Mouse (Mus musculus) midbrain, embryonic 16.5 days (tissue): ENCODE measurements around the gene Cacnb2. TPM values are rescaled to one million over a fixed set of nuclear protein-coding genes. Genes with fewer than 3 reads are reported as not detected.
A peak's percentile ranks its signal among the peaks of the same experiment; 100 is the strongest.

Source experiments
- ATAC-seq: fragments of 200-750 bp; cut with Nextera tagmentation; 2 replicates; pipeline ENCODE4 v1.8.0; 2017; ENCODE audit warnings: moderate TSS enrichment
- H3K27ac ChIP-seq: fragments of 300-500 bp; sonication (generic); 2 replicates; pipeline ENCODE4 v1.5.1; 2014; ENCODE audit warnings: mild to moderate bottlenecking, low read length, mixed read lengths
- H3K27me3 ChIP-seq: fragments of 300-500 bp; sonication (generic); 2 replicates; pipeline ENCODE4 v1.6.1; 2014; ENCODE audit warnings: low read depth, low read length, mixed read lengths; ENCODE audit not compliant: control insufficient read depth, insufficient read depth
- H3K36me3 ChIP-seq: fragments of 300-500 bp; sonication (generic); 2 replicates; pipeline ENCODE4 v1.6.1; 2014; ENCODE audit warnings: mild to moderate bottlenecking, low read length, moderate library complexity, mixed read lengths; ENCODE audit not compliant: control insufficient read depth, insufficient read depth
- H3K4me1 ChIP-seq: fragments of 300-500 bp; sonication (generic); 2 replicates; pipeline ENCODE4 v1.6.1; 2014; ENCODE audit warnings: mild to moderate bottlenecking, low read length, mixed read lengths; ENCODE audit not compliant: control insufficient read depth, insufficient read depth
- H3K4me2 ChIP-seq: fragments of 300-500 bp; sonication (generic); 2 replicates; pipeline ENCODE4 v1.6.1; 2014; ENCODE audit warnings: mild to moderate bottlenecking, low read length, mixed read lengths
- H3K4me3 ChIP-seq: fragments of 300-500 bp; sonication (generic); 2 replicates; pipeline ENCODE4 v1.5.1; 2014; ENCODE audit warnings: low read depth, mild to moderate bottlenecking, low read length, moderate library complexity, mixed read lengths
- H3K9ac ChIP-seq: fragments of 300-500 bp; sonication (generic); 2 replicates; pipeline ENCODE4 v1.6.1; 2014; ENCODE audit warnings: low read depth, low read length, mixed read lengths
- H3K9me3 ChIP-seq: fragments of 300-500 bp; sonication (generic); replicated peaks from 2 replicates; pipeline ENCODE4 v1.6.1; 2014; ENCODE audit warnings: mild to moderate bottlenecking, low read length, mixed read lengths; ENCODE audit not compliant: control insufficient read depth, poor library complexity, severe bottlenecking
- WGBS: fragments of 180-500 bp; shearing (Covaris S2); extraction: QIAGEN DNeasy Blood & Tissue Kit; methylation state at CpG from one replicate; pipeline ENCODE4 v1.1.7; 2014; 5-methylcytosine and 5-hydroxymethylcytosine counted together
- polyA plus RNA-seq: library from polyadenylated mRNA; unstranded; fragments of >200 nt; fragmentation: Nextera tagmentation; extraction: Ambion mirVana; gene quantifications from 2 replicates; pipeline ENCODE4 v1.2.1, GENCODE M21; 2015

The Cacnb2 gene
- polyA plus RNA-seq, 1 experiment from 2014 or later, result 8.9 TPM

DNA sequence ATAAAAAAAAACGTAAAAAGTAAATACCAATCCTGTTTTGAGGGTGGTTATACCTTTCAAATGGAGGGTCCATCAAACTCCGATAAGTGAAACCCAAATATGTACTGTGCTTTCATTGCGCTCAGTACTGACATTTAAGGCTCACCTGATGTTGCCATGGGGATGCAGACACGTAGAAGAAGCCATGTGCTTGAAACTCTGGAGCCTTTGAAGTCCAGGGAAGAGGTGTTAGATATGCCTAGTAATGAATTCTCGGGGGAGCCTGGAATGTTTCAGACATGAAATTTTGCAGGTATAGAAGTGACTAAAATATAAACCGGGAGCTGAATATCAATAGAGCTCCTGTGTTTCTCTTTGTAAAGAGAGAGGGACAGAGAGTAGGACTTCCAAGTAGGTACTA is 37.0 kb downstream of the Cacnb2 start:
- H3K4me2 ChIP-seq, result no peak overlapping the region
- peaks cover 14% of the 10 kb centered on the region for H3K4me1 ChIP-seq
- H3K27ac ChIP-seq, result no peak overlapping the region
- no peak overlapping the region for H3K4me3 ChIP-seq
- WGBS, result 68% methylated on average over 6 of the region's 6 CpGs
- ATAC-seq, result peak; percentile 82; the same call in 1 of the 2 replicates
- no peaks in the 10 kb centered on the region for H3K9me3 ChIP-seq
- H3K27me3 ChIP-seq, result no peaks in the 10 kb centered on the region
- no peak overlapping the region for H3K9ac ChIP-seq
- no peaks in the 10 kb centered on the region for H3K36me3 ChIP-seq

GRCm38 (mm10) chr2:14641040-14641439 is 38.2 kb downstream of the Cacnb2 start:
- WGBS, result 49% methylated on average over 2 of the region's 2 CpGs

DNA sequence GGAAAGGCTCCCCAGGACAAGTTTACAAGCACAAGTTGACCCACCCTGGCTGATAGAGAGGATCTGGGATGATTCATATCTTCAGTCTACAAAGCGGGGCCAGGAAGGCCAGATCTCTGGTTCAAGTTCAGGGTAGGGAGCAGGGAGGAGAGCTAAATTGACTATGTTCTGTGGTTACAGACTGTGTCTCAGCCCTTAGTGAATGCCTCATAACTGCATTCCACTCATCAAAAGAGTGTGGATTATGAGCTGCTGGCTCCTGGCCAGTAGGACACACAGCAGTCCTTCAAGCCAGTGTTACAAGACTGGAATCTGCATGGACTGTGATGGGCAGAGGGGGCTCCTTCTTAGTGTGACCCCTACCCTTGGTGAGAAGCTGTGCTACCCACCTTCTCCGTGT is 48.4 kb downstream of the Cacnb2 start:
- no peak overlapping the region for H3K4me3 ChIP-seq
- ATAC-seq, result no peak
- H3K27ac ChIP-seq, result no peak overlapping the region
- WGBS, result 81% methylated on average over 2 of the region's 2 CpGs
- H3K36me3 ChIP-seq, result no peaks in the 10 kb centered on the region
- no peak overlapping the region for H3K9ac ChIP-seq
- H3K4me1 ChIP-seq, result no peaks in the 10 kb centered on the region
- H3K27me3 ChIP-seq, result no peaks in the 10 kb centered on the region
- H3K9me3 ChIP-seq, result no peaks in the 10 kb centered on the region
- H3K4me2 ChIP-seq, result no peak overlapping the region

More at GRCm38 (mm10) chr2:14641040-14641439, 38.2 kb downstream of the Cacnb2 start:
- Histone ChIP-seq H3K27ac (peak overlapping the region; percentile 33; the same call in 1 of the 2 replicates), H3K4me1 (peaks cover 14% of the 10 kb centered on the region), H3K9ac (no peak overlapping the region), H3K4me2 (no peak overlapping the region), H3K27me3 (no peaks in the 10 kb centered on the region), H3K9me3 (no peaks in the 10 kb centered on the region), H3K4me3 (no peak overlapping the region), H3K36me3 (no peaks in the 10 kb centered on the region)
- 0 out of 2 replicates have a peak, but pooled peaks have one; percentile 29 for ATAC-seq

- H3K36me3 ChIP-seq, result no peaks in the 10 kb centered on the region
- no peak overlapping the region for H3K4me3 ChIP-seq
- peak overlapping the region; percentile 28; the same call in 1 of the 2 replicates for H3K27ac ChIP-seq
- no peak overlapping the region for H3K4me2 ChIP-seq
- no peaks in the 10 kb centered on the region for H3K27me3 ChIP-seq
- ATAC-seq, result peak; percentile 60; the same call in 1 of the 2 replicates
- WGBS, result 51% methylated on average over 4 of the region's 4 CpGs
- H3K9ac ChIP-seq, result no peak overlapping the region
- H3K9me3 ChIP-seq, result no peaks in the 10 kb centered on the region
- H3K4me1 ChIP-seq, result peaks cover 10% of the 10 kb centered on the region
These were observed 53.8 kb downstream of the Cacnb2 start for GRCm38 (mm10) chr2:14656673-14657072.

DNA sequence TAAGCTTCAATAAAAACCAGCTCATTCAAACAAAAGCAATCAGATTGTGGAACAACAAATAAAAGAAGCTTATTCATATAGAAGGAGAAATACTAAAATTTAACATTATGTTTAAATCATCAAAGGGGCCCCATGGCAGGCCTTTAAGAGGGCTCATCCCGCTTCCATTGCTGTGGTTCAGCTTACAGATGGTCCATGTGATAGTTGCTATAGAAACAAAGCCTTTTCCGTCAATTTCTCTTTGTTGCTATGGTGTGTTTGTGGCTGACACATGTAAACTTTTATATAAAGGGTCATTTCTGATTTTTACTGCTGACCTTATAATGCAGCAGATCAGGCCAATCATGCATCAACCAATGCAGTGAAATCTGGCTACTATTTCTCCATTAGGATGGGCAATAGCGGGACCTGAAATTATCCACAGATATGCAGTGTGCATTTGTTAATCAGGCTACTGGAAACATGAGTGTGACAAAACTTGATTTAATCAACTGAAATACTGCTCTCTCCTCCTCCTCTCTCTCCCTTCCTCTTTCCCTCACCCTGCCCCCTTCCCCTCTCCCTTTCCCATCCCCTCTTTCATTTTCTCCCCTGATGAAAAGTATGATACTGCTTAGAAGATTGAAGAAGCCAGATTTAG is 54.4 kb downstream of the Cacnb2 start:
- no peaks in the 10 kb centered on the region for H3K27me3 ChIP-seq
- peak overlapping the region; percentile 73 for H3K27ac ChIP-seq
- H3K4me1 ChIP-seq, result peaks cover 10% of the 10 kb centered on the region
- ATAC-seq, result peak; percentile 83
- no peaks in the 10 kb centered on the region for H3K9me3 ChIP-seq
- H3K4me3 ChIP-seq, result no peak overlapping the region
- H3K9ac ChIP-seq, result no peak overlapping the region
- H3K36me3 ChIP-seq, result no peaks in the 10 kb centered on the region
- WGBS, result 31% methylated on average over 3 of the region's 3 CpGs
- no peak overlapping the region for H3K4me2 ChIP-seq

GRCm38 (mm10) chr2:14665213-14665612 is 62.3 kb downstream of the Cacnb2 start:
- H3K9me3 ChIP-seq, result no peaks in the 10 kb centered on the region
- H3K27ac ChIP-seq, result no peak overlapping the region
- 29% methylated on average over 1 of the region's 1 CpGs for WGBS
- H3K4me3 ChIP-seq, result no peak overlapping the region
- H3K36me3 ChIP-seq, result no peaks in the 10 kb centered on the region
- no peaks in the 10 kb centered on the region for H3K27me3 ChIP-seq
- no peak overlapping the region for H3K9ac ChIP-seq
- H3K4me2 ChIP-seq, result no peak overlapping the region
- no peak for ATAC-seq
- no peaks in the 10 kb centered on the region for H3K4me1 ChIP-seq

DNA sequence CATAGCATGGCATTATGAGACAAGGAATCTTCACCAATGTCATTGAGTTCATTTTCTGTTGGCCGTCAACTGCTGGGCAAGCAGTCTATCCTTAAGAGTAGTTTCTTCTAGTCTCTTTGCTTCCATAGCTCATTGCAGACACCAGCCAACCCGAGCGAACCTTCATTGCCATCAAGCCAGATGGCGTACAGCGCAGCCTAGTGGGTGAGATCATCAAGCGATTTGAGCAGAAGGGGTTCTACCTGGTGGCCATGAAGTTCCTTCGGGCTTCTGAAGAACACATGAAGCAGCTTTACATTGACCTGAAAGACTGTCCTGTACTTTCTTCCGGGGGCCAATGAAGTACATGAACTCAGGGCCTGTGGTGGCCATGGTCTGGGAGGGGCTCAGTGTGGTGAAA is 69.2 kb downstream of the Cacnb2 start:
- Histone ChIP-seq H3K4me2 (no peak overlapping the region), H3K9me3 (no peaks in the 10 kb centered on the region), H3K4me1 (no peaks in the 10 kb centered on the region), H3K4me3 (no peak overlapping the region), H3K27ac (no peak overlapping the region), H3K27me3 (no peaks in the 10 kb centered on the region), H3K9ac (no peak overlapping the region), H3K36me3 (no peaks in the 10 kb centered on the region)
- 95% methylated on average over 8 of the region's 8 CpGs for WGBS
- no peak for ATAC-seq

DNA sequence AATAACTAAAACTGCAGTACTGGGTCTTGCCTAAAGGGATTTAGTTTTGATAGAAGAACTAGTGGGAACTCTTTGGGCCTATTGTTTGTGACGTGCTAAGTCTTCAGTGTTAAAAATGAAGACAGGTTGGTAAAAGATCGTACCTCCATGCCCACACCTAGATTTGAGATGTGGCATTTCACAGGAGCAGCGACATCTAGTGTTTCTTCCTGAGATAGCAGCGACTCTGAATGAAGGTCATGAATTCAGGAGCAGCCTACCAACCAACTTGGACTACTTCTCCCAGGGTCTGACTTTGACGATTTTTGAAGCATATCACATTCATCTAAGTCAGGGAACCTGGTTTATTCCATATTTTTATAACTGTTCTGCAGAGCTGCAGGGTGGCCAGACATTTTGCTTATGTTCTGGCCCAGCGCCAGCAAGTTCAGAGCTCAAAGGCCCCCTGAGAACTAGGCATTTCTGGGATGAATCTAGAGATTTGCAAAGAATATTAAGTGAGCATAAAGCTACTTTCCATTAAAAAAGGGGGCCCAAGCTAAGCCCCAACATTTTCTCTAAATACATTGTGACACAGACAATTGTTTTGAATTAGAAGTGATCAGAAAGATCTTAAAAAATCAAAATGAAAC is 74.1 kb downstream of the Cacnb2 start:
- WGBS, result 20% methylated on average over 6 of the region's 6 CpGs
- 0 out of 2 replicates have a peak, but pooled peaks have one; percentile 32 for ATAC-seq

DNA sequence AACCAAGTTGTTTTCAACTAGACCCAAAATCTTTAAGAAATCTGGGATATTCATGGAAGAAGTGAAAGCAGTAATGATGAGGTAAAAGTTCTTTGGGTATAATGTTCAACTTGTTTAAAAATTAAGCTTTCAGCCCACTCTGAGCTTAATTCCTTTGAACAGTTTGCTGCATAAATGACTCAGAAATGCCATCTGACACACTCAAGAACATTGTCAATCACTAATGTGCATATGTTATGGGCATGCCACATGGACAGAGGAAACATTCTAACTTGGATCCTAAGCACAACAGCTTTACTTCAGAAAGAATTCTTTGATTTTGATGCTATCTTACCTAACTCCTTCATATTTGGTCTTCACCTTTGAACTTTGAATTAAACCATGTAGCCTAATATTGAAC is 81.3 kb downstream of the Cacnb2 start:
- Histone ChIP-seq H3K4me1 (no peaks in the 10 kb centered on the region), H3K4me3 (no peak overlapping the region), H3K27ac (no peak overlapping the region), H3K9me3 (no peaks in the 10 kb centered on the region), H3K9ac (no peak overlapping the region), H3K4me2 (no peak overlapping the region), H3K27me3 (no peaks in the 10 kb centered on the region), H3K36me3 (no peaks in the 10 kb centered on the region)
- ATAC-seq, result no peak

More for the DNA sequence above, 74.1 kb downstream of the Cacnb2 start:
- no peak overlapping the region for H3K9ac ChIP-seq
- H3K27ac ChIP-seq, result no peak overlapping the region
- no peak overlapping the region for H3K4me3 ChIP-seq
- no peaks in the 10 kb centered on the region for H3K36me3 ChIP-seq
- no peaks in the 10 kb centered on the region for H3K4me1 ChIP-seq
- H3K9me3 ChIP-seq, result no peaks in the 10 kb centered on the region
- no peak overlapping the region for H3K4me2 ChIP-seq
- H3K27me3 ChIP-seq, result no peaks in the 10 kb centered on the region
